Mouse (Mus musculus) thymus, postnatal 36 days (tissue): ENCODE measurements around the gene B130006D01Rik.

ENCODE experiments used
- DNase-seq, 2 experiments: peaks; one replicate each; pipeline ENCODE4 v3.0.0; 2022; ENCODE audit warnings: mixed read lengths in 2 of 2

The B130006D01Rik gene

DNA sequence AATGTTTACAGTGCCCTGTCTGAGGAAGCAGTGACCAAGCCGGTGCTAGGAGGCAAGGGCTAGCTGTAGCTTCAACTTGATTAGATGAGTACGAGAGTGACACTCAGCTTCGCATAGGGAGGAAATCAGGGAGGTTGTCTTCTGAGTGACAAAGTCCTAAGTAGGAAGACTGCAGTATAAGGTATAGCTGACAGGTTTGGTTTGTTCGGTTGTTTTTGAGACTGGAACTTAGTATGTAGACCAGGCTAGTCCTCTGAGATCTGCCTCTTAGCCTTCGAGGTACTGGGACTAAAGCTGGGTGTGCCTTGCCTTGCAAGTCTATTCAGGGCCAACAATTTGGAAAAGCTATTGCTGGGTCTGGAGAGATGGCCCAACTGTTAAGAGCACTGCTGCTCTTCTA lies at the start of gene B130006D01Rik:
B130006D01Rik (plus strand) TSS at position 301 of the 400 bp plus-strand sequence.
- no peak for DNase-seq

GRCm38 (mm10) chr11:95675498-95675897 lies 47.9 kb upstream of the B130006D01Rik start:
- DNase-seq: no peak

DNA sequence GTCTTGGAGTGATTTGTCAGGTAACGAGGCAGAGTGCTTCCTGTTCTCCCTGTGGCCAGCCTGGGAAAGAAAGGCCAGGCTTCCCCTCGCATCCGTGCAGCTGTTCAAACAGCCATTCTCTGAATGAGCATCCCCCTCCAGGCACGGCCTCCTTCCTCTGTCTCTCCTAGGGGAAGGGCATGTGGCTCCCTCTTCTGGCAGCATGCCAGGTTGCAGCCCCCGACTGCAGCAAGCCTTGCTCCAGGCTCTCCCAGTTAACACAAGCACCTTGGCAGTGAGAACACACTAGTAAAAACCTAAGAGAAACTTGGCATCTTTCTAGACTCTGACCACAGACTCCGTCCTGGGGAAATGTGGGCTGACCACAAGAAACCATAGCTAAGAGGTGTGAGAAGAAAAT lies 47.1 kb upstream of the B130006D01Rik start:
- DNase-seq: peak; percentile 78 to 81

GRCm38 (mm10) chr11:95677925-95678701 lies 45.3 kb upstream of the B130006D01Rik start:
- DNase-seq: no peak

DNA sequence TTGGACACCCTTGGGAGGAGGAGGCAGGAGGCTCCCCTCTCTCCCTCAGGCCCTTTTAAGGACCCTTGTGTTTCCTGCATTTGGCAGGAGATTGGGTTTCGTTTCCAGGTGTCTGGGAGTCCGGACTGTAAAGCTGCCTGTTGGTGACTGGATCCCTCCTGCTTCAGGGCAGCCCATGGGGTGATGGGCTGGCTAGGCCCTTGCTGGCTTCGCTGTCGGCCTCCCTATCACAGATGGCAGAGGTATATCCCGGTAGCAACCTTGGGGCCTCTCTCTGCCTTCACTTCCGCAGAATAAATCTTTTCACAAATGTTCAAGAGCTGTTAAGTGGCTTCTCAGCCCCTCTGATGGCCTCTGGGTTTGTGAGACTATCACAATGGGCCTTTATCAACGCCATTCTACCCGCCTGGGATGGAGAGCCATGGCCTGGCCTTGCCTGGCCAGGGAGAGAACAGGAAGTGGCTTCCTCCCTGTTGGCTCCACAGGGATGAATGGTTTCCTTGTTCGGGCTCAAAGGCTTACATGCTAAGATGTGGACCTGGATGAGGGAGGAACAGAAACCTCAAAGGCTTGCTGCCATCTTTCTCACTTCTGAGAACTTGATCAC lies 41.3 kb upstream of the B130006D01Rik start:
- DNase-seq: no peak

- no peak for DNase-seq
Measured at GRCm38 (mm10) chr11:95682946-95683345, 40.4 kb upstream of the B130006D01Rik start.

- DNase-seq: peak; percentile 62
Measured at GRCm38 (mm10) chr11:95686031-95686430, 37.4 kb upstream of the B130006D01Rik start.

DNA sequence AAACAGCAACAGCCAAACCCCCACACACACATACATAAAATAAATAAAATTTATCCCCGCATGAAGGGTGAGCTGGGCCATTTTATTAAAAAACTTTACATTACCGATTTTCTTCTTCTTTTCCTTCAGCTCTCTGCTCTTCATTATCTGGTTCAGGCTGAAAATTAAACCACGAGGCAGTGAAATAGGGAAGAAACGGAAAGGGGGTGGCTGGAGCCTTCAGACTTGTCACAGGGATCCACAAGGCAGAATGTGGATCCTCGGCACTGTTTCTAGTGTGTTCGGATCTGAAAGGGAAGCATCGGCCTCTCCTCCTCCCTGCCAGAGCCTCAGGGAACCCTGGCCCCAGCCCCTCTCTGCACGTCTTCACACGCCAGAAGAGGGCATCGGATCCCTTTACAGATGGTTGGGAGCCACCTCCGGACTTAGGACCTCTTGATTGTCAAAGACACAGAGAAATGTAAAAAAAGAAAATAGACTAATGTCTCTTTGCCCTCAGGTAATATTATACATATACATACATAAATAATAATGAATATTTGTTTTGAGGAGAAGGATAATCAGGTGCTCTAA lies 36.2 kb upstream of the B130006D01Rik start:
- DNase-seq: no peak

DNA sequence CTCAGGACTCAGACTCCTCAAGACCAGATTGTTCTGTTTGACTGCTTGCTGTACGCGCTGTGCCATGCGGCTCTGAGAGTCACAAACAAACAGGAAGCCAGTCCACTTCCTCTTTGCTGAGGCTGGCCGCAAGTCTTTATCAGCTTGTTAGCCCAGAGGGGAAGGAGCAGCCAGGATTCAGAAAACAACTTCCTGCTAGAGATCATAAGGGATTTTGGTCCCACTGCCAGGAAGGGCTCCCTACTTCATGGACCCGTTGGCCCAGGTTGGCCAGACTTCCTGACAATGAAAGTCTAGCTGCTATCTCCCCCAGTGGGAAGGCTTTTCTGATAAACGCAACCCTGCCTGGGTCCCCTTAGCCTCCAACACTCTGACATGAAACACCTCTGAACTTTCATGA lies 34.9 kb upstream of the B130006D01Rik start:
- peak; percentile 21 to 22 for DNase-seq

DNA sequence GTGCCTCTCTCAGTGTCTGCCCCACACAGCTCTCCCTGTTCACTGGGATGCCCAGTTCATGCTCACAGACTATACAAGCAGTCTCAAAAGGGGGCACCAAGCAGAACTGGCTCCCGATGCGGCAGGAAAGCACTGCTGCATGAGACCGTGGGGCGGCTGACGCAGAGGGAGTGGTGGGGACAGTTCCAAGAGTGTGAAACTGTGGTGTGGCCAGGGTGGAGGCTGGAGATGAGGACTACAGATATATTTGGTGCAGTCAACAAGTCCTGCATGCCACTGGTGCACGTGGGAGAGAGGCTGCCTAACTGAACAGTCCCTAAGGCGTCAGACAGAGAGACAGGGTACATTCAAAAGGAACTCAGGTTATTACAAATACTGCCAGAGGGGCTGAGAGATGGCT lies 34.4 kb upstream of the B130006D01Rik start:
- peak in 1 of 2 experiments; percentile 12 for DNase-seq

GRCm38 (mm10) chr11:95689544-95689943 lies 33.8 kb upstream of the B130006D01Rik start:
- no peak for DNase-seq

- no peak for DNase-seq
Measured at GRCm38 (mm10) chr11:95698541-95698940, 24.8 kb upstream of the B130006D01Rik start.

DNA sequence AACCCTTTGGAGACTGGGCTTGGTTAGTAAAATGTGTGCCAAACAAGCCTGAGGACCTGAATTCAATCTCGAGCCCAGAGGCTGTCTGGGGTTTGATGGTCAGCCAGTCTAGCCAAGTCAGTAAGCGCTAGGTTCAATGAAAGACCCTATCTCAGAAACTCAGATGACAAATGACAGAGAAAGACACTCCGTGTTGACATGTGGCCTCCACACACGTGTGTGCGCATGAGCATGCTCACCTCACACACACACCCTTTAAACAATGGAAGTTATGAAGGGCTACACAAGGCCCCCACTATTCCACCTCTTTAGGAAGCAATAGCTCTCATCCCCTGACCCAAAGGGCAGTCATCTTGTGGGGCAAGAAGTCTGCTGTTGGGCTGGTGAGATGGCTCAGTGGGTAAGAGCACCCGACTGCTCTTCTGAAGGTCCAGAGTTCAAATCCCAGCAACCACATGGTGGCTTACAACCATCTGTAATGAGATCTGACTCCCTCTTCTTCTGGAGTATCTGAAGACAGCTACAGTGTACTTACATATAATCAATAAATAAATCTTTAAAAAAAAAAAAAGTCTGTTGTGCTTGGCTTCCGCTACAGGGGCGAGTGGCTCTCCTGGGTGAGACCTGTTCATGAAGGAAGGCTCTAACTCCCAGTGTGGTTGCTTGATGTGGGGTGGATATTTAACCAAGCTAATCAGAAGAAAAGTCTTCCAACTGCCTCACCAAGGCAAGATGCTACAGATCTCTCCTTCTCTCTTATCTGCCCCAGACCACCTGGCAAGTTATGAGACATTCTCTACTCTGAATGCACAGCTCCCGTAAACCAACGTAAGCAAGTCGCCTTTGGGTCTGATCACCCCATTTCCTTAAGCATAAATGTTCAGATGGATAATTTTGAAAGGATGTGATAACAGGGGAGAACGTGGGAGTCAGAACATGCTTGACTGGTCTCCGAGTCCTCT lies 22.3 kb upstream of the B130006D01Rik start:
- no peak for DNase-seq

DNA sequence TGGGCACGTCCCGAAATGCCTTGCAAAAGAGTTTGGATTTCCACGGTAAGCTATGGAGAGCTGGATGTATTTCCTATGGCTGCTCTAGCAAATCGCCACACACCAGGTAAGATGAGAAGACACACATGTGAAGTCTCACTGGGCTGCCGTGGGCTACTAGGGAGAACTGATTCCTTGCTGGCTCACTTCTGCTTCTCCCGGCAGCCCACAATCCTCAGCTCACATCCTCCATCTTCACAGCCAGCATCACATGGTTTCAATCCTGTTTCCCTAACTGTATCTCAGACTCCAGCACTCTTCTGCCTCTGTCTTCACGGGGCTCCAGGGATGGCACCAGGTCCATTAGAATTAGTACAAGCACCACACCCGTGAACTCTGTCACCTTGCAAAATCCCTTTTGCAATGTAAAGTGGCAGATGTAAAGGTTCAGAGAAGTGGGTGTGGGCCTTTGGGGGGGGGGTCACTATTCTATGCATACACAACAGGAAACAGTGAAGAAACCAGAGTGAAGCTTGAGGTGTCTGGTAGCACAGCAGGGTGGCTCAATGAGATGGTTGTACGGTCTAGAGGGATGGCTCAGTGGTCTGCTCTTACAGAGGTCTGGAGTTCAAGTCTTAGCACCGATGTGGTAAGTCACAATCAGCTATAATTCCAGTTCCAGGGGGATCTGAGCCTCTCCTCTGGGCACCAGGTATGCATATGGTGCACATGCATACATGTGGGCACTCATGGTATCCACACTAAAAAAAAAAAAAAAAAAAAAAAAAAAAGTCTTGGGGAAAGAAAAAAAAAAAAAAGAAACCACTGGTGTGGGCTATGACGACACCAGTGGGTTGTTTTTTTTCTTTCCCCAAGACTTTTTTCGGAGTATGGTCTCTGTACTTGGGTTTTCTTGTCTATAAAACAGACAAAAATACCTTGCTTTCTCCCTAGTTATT lies 19.1 kb upstream of the B130006D01Rik start:
- DNase-seq: no peak

GRCm38 (mm10) chr11:95704970-95705330 lies 18.4 kb upstream of the B130006D01Rik start:
- DNase-seq: no peak

- DNase-seq: no peak
Measured at GRCm38 (mm10) chr11:95709534-95710040, 13.8 kb upstream of the B130006D01Rik start.

DNA sequence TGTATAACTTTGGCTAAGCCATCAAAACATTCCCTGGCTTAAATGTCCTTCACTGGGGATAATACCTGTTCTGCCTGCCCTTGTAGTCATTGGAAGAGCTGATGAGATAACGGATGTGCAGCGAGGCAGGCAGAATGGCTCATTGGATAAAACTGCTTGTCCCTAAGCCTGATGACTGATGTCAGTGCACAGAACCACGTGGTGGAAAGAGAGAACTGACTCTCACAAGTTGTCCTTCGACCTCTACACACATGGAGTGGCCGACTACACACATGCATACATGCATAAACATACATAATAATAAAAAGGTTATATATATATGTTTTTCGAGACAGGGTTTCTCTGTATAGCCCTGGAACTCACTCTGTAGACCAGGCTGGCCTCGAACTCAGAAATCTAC lies 12.9 kb upstream of the B130006D01Rik start:
- no peak for DNase-seq

- DNase-seq: peak in 1 of 2 experiments; percentile 31
Measured at GRCm38 (mm10) chr11:95712085-95712562, 11.3 kb upstream of the B130006D01Rik start.

DNA sequence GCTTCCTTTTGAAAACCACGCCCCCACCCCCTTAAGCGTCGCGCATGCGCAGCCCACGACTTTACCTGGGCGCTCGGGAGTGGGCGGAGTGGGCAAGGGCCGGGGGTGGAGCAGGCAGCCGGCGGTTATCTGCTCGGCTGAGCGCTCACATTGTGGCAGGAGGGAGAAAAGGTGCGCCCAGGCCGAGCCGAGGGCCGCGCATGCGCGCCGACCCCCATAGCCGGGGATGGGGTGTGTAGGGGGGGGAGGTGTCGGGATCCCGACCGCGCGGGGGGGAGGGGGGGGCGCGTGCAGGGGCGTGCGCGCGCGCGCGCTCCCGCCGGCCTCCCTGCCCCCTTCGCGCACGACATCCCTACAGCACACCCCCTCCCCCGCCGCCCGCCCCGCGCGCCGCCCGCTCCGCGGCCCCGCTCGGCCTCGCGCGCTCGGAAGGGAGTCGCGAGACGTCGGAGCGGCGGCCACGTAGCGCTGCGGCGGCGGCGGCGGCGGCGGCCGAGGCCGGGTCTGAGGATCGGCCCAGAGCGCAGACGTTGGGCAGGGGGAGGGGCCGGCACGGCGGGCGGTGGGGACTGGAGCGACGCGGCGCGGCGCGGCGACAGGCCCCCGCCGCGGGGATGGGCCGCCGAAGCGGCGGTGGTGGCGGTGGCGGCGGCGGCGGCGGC lies 10.7 kb upstream of the B130006D01Rik start, which contains the start of gene Zfp652:
Zfp652 (plus strand) TSS at position 111 of the 662 bp plus-strand sequence.
- DNase-seq: peak; percentile 95 to 97

GRCm38 (mm10) chr11:95713225-95713810 lies 10.1 kb upstream of the B130006D01Rik start:
- peak; percentile 75 to 83 for DNase-seq
